Mouse (Mus musculus): ENCODE measurements at regions not wholly inside any gene's neighbourhood (a gene's known extent, or its start where the extent isn't known, plus 50 kb on each side); places are given as distances from the start of the nearest gene placed in this dataset.
A peak's percentile ranks its signal among the peaks of the same experiment; 100 is the strongest.
"Not testable (repeated sequence)": the region's sequence is repeated elsewhere in the genome, so short reads cannot be mapped to it uniquely, and the experiment has no call there.

- ATAC-seq (replicated peaks; ENCODE audit: low read depth, poor library complexity, severe bottlenecking): not testable (repeated sequence)
These were observed 127.5 kb downstream of the Nr2f2 start for GRCm38 (mm10) chr7:70239059-70239458.

- no peak for ATAC-seq (replicated peaks; ENCODE audit: low read depth, poor library complexity, severe bottlenecking)
These were observed 147.2 kb downstream of the Nr2f2 start for GRCm38 (mm10) chr7:70219310-70219709.

- no peak for ATAC-seq (replicated peaks; ENCODE audit: low read depth, poor library complexity, severe bottlenecking)
These were observed 149.4 kb downstream of the Nr2f2 start for GRCm38 (mm10) chr7:70217137-70217536.

GRCm38 (mm10) chr7:70213970-70214520 lies 152.5 kb downstream of the Nr2f2 start:
- ATAC-seq (replicated peaks; ENCODE audit: low read depth, poor library complexity, severe bottlenecking): no peak

GRCm38 (mm10) chr7:70205900-70206299 lies 160.6 kb downstream of the Nr2f2 start:
- ATAC-seq (replicated peaks; ENCODE audit: low read depth, poor library complexity, severe bottlenecking): no peak

DNA sequence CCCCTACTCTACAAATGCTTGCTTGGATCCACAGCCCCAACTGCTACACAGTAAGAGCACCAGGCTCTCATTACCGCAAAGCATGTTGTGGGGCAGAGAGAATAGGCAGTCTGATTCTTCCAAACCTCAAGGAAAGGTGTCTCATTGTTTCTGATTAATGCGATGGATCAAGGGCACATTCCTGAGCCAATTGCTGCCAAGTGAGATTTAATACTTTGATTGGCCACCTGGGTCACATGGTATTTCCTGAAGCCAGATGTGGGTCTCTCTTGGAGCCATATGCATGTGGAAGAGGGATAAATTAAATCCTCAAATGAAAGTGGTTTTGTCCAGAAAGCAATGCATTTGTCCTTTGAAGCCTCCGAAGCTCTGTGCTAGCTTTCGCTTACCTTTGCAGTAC lies 166.3 kb downstream of the Nr2f2 start:
- ATAC-seq (replicated peaks; ENCODE audit: low read depth, poor library complexity, severe bottlenecking): no peak

- no peak for ATAC-seq (replicated peaks; ENCODE audit: low read depth, poor library complexity, severe bottlenecking)
These were observed 187.6 kb downstream of the Nr2f2 start for GRCm38 (mm10) chr7:70178956-70179355.

GRCm38 (mm10) chr7:70178006-70178405 lies 188.5 kb downstream of the Nr2f2 start:
- no peak for ATAC-seq (replicated peaks; ENCODE audit: low read depth, poor library complexity, severe bottlenecking)

DNA sequence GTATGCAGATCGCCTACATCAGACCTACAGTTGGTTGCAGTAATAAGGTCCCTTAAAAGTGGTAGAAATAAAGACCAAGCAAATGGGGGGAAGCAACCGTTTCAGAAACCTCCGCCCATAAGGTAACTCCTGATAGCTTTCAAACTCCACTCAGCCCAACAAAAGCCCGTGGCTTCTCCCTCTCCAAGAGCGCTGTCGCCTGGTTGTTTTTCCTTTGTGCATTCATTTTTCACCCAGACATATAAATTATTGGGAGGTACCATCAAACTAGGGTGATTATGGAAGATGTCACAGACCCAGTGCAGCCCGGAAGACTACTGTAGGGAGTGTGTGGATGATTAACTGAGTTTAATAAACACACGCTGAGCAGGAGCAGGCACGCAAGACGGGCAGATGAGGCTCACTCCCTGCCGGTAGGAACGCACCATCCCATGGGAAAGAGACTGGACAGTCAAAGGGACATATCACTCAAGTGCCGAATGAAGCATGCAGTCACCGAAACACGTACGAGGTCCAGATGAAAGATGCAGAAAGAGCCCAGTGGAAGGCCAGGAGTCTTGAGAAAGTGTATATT lies 189.8 kb downstream of the Nr2f2 start:
- ATAC-seq (replicated peaks; ENCODE audit: low read depth, poor library complexity, severe bottlenecking): no peak

GRCm38 (mm10) chr7:70176086-70176485 lies 190.4 kb downstream of the Nr2f2 start:
- no peak for ATAC-seq (replicated peaks; ENCODE audit: low read depth, poor library complexity, severe bottlenecking)

DNA sequence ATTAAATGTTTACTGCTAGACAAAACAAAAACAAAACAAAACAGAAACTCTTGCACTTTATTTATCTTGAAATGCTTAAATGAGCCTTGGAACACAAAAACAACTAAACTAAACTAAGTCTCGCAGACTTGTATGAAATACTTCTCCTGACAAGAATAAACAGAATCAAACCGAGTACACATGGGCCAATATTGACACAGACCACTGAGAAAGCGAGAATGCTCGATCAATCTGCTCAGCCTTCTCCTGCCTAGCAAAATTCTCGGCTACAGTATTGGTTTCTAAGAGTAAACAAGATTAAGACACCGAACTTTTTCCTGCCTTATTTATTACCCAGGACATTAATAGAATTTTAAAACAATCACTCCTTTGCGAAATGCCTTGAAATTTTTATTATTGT lies 194.1 kb downstream of the Nr2f2 start:
- ATAC-seq (replicated peaks; ENCODE audit: low read depth, poor library complexity, severe bottlenecking): no peak

GRCm38 (mm10) chr7:70171456-70171855 lies 195.1 kb downstream of the Nr2f2 start:
- no peak for ATAC-seq (replicated peaks; ENCODE audit: low read depth, poor library complexity, severe bottlenecking)

DNA sequence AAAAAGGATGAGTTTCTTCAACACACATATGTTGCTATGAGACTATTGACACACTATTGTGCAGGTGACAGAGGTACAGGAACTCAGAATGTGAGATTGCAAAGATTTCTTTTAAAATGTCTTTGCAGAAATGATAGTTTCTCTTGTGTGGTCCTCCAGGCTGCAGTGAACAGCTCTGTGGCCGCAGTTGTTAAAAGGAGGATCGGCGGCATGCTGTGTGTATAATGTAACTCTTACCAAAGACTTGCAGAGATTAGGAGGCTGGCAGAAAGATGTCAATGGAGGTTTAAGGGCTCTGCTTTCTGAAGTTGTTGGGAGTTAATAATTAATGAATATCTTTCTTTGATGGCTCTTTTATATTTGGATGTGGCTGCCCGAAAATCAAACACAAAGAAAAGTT lies 198.5 kb downstream of the Nr2f2 start:
- no peak for ATAC-seq (replicated peaks; ENCODE audit: low read depth, poor library complexity, severe bottlenecking)

- no peak for ATAC-seq (replicated peaks; ENCODE audit: low read depth, poor library complexity, severe bottlenecking)
These were observed 200.5 kb downstream of the Nr2f2 start for GRCm38 (mm10) chr7:70166081-70166480.

DNA sequence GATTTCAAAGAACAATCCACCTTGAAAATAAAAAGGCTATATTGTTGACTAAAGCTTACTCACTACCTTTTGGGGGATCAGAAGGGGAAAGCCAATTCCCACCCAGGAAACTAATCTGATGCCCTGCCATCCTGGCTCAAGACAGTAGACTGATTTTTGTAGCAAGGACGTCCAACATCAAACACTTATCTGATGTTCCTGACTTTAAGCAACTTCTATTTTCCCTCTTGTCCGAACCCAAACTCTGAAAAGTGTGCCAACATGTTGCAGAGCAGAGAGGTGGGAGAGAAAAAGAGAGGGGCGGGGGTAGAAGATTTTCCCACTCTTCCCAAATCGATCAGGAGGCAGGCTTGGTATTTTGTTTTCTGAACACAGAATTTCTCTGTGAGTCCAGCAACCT lies 201.0 kb downstream of the Nr2f2 start:
- ATAC-seq (replicated peaks; ENCODE audit: low read depth, poor library complexity, severe bottlenecking): no peak

DNA sequence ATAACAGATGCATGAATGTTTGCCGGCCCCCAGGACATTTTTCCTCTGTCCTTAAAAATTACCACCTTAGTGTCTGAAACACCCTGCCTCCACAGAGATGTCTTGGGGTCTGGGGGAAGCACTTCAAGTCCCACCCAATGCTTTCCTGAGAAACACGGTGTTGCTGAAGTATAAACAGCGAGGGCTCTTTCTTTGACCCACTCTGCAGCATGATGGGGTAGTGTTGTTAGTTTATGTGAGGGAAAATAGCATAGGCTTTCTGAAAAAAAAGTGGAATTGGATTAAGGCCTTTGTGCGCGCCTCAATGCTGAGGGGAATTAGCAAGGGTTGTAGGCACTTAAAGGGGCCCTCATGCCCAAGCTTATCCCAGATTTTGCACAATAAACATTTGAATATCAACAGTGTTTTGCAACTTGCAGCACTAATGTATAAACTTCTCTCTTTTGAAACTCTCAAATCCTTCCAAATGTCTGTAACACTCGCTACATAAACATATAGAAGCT lies 201.8 kb downstream of the Nr2f2 start:
- no peak for ATAC-seq (replicated peaks; ENCODE audit: low read depth, poor library complexity, severe bottlenecking)

DNA sequence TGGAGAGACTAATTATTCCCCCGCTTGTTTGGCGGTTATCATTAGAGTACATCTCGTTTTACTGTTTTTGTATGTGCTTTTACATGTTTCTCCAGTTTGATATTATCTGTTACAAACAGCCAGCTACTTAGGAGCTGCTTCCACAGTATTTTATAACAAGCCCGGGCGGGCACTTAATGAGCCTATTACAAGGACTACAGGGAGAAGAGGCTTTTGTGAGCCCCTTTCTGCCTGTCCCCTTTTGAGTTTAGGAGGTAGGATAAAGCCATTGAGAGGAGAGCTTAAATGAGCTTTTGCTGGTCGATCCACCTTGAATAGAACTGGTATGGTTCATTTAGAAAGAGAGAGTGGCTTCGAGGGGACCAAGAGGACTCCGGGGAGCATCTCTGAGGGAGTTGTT lies 208.0 kb downstream of the Nr2f2 start:
- ATAC-seq (replicated peaks; ENCODE audit: low read depth, poor library complexity, severe bottlenecking): no peak

DNA sequence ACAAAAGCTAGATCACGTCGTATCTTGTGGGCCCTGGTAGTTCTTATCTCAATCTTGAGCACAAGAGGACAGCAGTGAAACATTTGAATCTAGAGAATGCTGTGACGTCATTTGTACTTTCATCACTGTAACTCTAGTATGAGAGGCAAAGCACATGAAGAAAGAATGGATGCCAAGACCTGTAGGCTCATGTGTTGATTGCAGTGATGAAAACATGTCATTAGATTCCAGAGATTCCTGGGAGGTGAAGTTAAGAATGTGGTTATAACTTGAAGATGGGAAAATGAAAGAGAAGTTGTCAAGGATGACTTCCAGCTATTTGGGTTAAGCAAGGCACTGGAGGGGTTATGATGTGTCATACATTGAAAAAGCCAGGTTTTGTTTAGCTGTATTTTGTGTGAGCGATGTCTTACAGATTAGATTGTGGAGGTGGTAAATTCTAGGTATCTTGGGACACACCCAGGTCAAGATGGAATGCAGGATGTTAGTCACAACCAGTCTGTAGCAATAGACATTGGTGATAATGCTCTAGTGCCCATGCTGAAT lies 221.7 kb downstream of the Nr2f2 start:
- no peak for ATAC-seq (replicated peaks; ENCODE audit: low read depth, poor library complexity, severe bottlenecking)

GRCm38 (mm10) chr7:70136837-70137236 lies 229.7 kb downstream of the Nr2f2 start:
- ATAC-seq (replicated peaks; ENCODE audit: low read depth, poor library complexity, severe bottlenecking): peak; percentile 47; the same call in 1 of the 2 replicates

- peak; percentile 52; the same call in 1 of the 2 replicates for ATAC-seq (replicated peaks; ENCODE audit: low read depth, poor library complexity, severe bottlenecking)
These were observed 231.1 kb downstream of the Nr2f2 start for GRCm38 (mm10) chr7:70135416-70135815.

- ATAC-seq (replicated peaks; ENCODE audit: low read depth, poor library complexity, severe bottlenecking): no peak
These were observed 236.6 kb downstream of the Nr2f2 start for GRCm38 (mm10) chr7:70129963-70130362.

DNA sequence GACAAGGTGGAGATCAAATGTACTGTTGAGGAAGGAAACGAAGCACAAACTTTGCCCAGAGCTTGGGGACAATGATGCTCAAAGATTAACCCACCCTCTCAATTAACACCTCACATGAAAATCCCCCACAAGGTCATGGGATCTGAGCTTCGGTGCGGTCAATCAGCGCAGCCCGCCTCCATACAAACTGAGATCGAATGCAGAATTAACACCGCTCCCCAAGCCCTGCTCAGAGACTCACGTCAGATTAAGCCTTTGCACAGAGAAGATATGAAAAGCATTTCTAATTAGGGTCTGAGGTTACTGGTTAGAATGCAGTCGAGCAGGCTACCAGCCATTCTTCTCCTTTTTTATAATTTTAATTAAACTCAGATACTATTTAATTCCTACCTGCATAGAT lies 243.7 kb downstream of the Nr2f2 start:
- no peak for ATAC-seq (replicated peaks; ENCODE audit: low read depth, poor library complexity, severe bottlenecking)
